Mouse (Mus musculus): ENCODE results near the gene Hoxc10. TPM values are rescaled to one million over a fixed set of nuclear protein-coding genes. Genes with fewer than 3 reads are reported as not detected.

The Hoxc10 gene
- polyA plus RNA-seq (2012; rRNA removed) = not detected in 2 replicates

DNA sequence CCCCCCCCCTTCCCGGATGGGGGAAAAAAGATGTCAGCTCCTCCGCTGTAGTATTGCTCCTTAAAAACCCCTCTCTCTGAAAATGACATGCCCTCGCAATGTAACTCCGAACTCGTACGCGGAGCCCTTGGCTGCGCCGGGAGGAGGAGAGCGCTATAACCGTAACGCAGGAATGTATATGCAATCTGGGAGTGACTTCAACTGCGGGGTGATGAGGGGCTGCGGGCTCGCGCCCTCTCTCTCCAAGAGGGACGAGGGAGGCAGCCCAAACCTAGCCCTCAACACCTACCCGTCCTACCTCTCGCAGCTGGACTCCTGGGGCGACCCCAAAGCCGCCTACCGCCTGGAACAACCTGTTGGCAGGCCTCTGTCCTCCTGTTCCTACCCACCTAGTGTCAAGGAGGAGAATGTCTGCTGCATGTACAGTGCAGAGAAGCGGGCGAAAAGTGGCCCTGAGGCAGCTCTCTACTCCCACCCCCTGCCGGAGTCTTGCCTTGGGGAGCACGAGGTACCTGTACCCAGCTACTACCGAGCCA lies at the start of gene Hoxc10:
Gene Hoxc10 (plus strand): TSS at position 21 of the 536 bp plus-strand sequence.
- DNase-seq (ENCODE audit: extremely low spot score in 1 of 2, low spot score in 1 of 2) = no peak

GRCm38 (mm10) chr15:102917972-102918572 lies 48.5 kb upstream of the Hoxc10 start:
- no peak for DNase-seq (ENCODE audit: extremely low spot score in 1 of 2, low spot score in 1 of 2)

DNA sequence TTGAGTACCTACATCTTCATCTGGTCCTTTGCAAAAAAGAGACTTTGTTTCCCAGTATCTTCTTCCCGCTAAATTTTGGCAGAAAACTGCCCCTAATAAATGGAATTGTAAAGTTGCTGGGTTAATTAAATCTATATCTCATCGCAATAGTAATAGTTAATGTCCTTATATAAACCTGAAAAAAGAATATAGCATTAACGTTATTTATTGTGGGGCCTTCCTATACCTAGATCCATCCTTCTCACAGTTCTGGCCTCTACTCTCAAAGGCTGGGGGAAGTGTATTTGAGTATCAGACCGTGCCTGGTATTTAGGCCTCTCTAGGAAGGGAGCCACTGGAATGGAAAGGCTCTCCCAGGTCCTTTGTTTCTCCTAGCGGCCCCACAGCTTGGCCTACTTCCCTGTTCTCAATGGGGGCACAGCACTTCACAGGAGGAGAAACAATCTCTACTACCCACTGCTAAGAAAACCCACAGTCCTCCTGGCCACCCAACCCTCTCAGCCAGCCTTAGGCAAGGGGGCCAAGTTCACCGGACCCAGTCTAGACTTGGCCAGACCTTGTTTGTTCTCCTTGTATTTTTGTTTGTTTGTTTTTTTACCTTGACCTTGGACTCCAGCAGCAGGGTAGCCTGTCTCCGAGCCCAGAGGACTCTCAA lies 47.9 kb upstream of the Hoxc10 start:
- DNase-seq (ENCODE audit: extremely low spot score in 1 of 2, low spot score in 1 of 2) = no peak

DNA sequence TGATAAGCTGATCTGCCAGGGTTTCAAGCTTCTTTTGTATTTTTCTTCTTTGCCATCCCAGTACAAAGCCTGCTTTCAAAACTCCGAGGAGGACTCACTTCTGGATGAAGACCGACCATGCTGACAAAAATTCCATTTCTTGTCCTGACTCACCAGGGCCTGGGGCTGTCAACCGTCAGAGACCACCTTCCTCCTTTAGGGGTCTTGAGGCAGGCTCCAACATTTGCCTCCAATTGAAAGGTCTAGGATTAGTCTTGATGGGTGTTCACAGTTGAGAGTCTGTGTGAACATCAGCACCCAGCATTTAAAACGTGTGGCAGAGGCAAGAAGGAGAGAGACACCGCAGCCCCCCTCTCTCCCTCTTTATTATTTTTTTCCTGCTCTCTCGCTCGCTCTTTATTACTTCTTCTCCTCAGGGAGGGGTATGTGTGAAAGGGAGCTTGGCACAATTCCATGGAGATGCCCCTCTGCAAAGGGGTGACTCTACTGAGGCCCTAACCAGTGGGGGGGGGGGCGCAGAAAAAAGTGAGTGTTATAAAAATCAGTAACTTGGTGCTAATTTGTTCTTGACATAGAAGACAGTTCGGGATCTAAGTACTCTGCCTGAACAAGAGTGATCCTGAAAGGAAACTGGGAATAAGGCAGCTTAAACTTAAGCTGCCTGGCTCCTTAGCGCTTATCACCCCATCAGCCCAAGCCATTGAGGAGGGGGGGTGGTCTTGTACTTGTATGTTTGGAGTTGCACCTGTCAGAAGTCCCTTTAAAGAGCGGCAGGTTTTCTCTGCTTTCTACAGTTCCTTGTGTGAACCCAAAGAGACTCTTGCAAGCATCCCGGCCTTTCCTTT lies 47.0 kb upstream of the Hoxc10 start:
- no peak for DNase-seq (ENCODE audit: extremely low spot score in 1 of 2, low spot score in 1 of 2)

- DNase-seq (ENCODE audit: extremely low spot score in 1 of 2, low spot score in 1 of 2) = no peak
These were observed 46.0 kb upstream of the Hoxc10 start for GRCm38 (mm10) chr15:102920619-102921018.

GRCm38 (mm10) chr15:102921053-102922011 lies 45.3 kb upstream of the Hoxc10 start, which contains the start of gene Hoxc13:
Gene Hoxc13 (plus strand): TSS chr15:102921103.
- DNase-seq (ENCODE audit: extremely low spot score in 1 of 2, low spot score in 1 of 2) = no peak

DNA sequence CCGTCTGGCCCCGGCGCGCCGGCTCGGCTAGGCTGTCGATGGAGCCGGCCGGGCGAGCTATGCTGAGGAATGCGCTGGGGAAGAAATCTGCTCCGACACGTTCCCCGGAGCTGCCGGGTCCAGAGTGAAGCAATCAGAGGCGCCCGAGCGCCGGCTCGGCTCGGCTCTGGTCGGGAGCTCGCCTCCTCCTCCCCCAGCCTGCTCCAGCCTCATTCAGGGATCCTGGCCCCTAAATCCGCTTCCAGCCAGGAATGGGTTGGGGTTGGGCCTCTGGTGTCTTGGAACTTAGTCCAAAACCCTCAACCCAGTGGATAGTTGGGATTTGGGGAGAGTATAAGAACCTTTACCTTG lies 44.6 kb upstream of the Hoxc10 start:
- DNase-seq (ENCODE audit: extremely low spot score in 1 of 2, low spot score in 1 of 2) = no peak

DNA sequence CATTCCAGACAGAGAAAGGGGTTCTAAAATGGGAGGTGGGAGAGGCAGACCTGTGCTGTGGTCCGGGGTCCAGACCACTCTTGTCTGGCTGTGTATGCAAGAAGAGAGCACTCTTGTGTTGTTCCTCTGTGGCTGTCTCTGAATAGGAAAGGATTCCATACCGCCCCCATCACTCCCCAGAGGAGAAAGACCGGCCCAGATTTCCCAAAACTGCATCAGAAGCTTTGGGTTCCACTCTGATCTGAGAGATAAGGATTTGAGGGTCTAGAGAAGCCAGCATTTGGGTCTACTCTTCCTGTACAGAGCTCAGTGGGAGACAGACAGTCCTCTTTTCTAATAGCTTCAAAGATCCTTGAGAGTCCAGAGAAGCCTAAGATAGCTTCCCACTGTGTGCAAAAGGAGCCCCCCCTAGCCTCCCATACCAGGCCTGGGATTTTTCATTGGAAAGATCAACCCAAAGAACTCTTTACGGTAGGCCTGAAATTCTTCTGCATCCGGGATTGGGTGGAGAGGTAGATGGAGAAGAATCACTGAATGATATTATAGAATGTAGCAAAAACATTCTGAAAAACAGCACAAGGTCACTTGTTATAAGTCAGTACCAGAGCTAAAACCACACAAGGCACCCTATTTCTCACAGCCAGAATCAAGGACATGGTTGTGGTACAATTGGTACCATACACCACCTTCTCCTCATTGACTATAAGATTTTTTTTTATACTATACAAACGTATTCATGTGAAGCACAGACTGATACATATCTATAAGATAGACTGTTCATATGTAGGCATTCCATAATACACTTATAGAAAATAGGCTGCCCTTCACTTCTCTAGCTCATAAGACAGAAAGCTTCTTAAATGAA lies 43.7 kb upstream of the Hoxc10 start:
- no peak for DNase-seq (ENCODE audit: extremely low spot score in 1 of 2, low spot score in 1 of 2)

GRCm38 (mm10) chr15:102927032-102927645 lies 39.5 kb upstream of the Hoxc10 start:
- DNase-seq (ENCODE audit: extremely low spot score in 1 of 2, low spot score in 1 of 2) = no peak

DNA sequence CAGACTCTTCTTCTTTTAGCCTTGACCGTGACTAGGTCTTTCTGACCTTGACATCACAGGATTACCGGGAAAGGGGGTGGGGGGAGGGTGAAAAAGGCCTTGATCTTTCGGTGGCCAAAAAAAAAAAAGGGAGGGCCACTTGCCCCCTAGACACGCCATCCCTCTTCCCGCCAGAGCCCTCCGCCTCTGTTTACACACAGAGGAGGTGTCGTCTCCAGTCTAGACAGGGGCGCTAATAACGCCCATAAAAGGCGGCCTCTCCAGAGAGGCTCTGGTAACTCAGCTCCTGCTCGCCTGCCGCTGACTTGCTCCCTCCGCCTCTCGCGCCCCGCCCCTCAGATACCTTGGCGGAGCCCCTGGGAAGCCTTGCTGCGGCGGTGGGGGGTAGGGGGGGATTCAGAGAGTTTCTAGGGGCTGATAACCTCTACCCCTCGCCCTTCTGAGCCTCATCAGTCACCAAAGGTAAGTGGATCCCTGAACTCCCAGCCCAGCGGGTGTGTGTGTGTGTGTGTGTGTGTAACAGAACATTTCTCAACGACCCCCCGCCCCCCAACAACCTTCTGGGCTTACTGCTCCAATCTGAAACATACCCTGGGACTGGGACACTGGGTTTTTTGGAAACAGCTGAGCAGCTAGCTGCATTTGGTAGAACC lies 34.8 kb upstream of the Hoxc10 start:
- no peak for DNase-seq (ENCODE audit: extremely low spot score in 1 of 2, low spot score in 1 of 2)

DNA sequence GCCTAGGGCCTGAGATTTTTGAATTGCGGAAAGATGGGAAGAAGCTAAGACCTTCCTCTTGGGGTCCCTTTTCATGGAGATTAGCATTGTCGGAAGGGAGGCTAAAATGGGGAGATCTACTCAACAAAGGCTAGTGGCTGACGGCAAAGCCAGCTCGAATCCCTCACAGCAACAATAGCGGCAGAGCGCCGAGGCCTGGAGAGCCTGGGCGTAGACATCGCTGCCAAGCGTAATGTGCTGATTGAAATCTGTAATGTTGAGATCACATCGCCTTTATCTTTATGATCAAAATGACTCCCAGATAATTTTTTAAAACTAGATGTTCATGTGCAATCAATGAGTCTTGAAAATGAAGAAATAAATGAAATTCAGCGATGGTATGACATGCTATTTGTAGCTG lies 32.2 kb upstream of the Hoxc10 start:
- DNase-seq (ENCODE audit: extremely low spot score in 1 of 2, low spot score in 1 of 2) = no peak

- no peak for DNase-seq (ENCODE audit: extremely low spot score in 1 of 2, low spot score in 1 of 2)
These were observed 31.7 kb upstream of the Hoxc10 start for GRCm38 (mm10) chr15:102934897-102935296.

- DNase-seq (ENCODE audit: extremely low spot score in 1 of 2, low spot score in 1 of 2) = no peak
These were observed 30.2 kb upstream of the Hoxc10 start, which contains the start of gene Hoxc12 for GRCm38 (mm10) chr15:102936279-102936972. Gene Hoxc12 (plus strand): TSS chr15:102936757.

DNA sequence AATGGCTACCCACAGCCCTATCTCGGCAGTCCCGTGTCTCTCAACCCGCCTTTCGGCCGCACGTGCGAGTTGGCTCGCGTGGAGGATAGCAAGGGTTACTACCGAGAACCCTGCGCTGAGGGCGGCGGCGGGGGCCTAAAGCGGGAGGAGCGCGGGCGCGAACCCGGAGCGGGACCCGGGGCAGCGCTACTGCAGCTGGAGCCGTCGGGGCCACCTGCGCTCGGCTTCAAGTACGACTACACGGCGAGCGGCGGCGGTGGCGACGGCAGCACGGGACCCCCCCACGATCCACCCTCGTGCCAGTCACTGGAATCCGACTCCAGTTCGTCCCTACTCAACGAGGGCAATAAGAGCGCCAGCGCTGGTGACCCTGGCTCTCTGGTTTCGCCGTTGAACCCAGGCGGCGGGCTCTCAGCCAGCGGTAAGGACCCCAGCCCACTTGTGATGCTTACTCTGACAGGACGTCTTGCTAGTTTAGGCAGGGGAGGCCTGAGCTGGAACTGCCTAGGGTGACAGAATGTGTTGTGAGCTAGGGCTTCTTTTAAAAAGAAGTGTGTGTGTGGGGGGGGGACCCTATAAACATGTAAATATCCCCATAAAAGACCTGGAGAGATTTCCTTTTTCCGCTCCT lies 29.4 kb upstream of the Hoxc10 start:
- DNase-seq (ENCODE audit: extremely low spot score in 1 of 2, low spot score in 1 of 2) = no peak

DNA sequence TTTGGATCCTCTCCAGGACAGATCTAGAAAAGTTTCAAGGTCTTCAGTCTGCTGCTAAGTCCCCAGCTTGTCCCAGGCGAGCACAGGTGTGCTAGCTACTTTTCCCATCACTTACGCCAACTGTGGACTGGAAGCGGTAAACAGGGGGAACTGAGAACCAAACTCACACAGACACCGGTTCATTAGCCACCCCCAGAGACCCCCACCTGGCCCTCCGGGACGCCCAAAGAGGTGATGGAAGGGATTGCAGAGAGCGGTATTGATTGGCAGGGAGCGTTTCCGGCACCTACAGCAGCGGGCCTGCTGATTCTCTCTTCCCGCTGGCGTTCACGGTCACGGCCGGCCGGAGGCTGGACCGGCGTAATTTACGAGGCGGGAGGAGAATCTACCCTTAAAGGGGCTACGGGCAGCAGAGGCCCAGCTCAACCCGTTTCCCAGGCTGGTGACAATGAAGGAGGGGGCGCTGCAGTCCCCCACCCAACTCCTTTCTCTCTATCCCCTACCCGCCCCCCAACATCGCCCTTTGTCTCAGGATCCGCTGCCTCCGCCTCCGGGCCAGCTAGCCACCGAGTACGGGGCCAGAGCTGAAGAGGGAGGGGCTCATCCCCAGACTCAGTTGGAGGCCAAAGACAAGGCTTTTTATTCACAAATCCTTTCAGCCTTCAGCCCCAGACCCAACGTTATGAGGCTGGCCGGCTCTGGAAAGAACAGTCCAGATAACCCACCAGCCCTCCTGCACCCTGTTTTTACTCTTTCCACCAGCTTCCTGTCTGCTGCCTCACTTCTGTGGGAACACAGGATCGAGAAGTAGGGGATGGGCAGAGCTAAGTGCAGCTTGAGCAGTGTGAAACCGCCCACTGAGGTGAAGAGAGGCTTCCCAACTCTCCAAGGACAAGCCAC lies 27.1 kb upstream of the Hoxc10 start:
- DNase-seq (ENCODE audit: extremely low spot score in 1 of 2, low spot score in 1 of 2) = no peak

Measured in frontal cortex, adult 2 months (tissue).